Mouse (Mus musculus): Measurements from ENCODE around the gene Pcdh7.
"Not testable (repeated sequence)": the region's sequence is repeated elsewhere in the genome, so short reads cannot be mapped to it uniquely, and the experiment has no call there.

The Pcdh7 gene

DNA sequence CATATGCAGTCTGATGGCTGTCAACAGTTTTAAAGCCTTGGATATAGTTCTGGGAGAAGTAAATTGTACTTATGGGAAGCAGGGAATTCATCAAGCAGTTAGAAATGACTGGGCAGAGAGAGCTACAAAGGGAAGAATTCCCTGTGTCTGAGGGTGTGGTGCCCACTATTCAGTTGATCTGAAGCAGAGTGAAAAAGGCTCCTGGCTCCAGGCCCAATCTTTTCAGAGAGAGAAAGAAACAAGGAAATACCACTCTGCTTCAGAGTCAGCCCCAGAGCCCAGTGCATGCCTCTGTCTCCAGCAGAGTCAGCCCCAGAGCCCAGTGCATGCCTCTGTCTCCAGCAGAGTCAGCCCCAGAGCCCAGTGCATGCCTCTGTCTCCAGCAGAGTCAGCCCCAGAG, 456.6 kb downstream of the Pcdh7 start:
- DNase-seq: not testable (repeated sequence)

DNA sequence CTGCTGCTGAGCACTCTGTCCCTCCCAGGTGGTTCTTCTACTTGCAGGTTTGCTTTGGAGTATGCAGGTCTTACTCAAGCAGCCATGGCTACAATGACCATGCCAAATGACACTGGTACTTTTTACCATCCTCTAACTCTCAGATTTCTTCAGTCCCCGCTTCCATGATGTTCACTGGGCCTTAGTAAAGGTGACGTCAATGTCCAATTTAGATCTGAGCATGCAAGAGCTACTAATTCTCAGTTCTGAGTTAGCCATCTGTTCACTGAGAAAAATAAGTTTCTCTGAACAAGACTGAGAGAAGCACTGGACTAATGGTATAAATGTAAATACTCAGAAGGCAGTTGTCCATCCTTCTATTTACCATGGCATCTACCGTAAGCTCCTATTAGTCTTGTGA, 457.8 kb downstream of the Pcdh7 start:
- DNase-seq: no peak
